Mouse (Mus musculus) forebrain, embryonic 11.5 days (tissue): ENCODE results near the gene Jam2. TPM values are rescaled to one million over a fixed set of nuclear protein-coding genes. Genes with fewer than 3 reads are reported as not detected.

Source experiments
- ATAC-seq: fragments of 200-750 bp; cut with Nextera tagmentation; replicated peaks from 2 replicates; pipeline ENCODE4 v1.8.0; 2017; ENCODE audit warnings: moderate TSS enrichment; ENCODE audit not compliant: low FRiP score
- DNase-seq: peaks from one replicate; pipeline ENCODE4 v3.0.0-alpha.2; 2017; ENCODE audit warnings: low spot score
- H3K27ac ChIP-seq: fragments of 300-500 bp; sonication (generic); 2 replicates; pipeline ENCODE4 v1.5.1; 2014; ENCODE audit warnings: low read depth, low read length
- H3K27me3 ChIP-seq: fragments of 300-500 bp; sonication (generic); 2 replicates; pipeline ENCODE4 v1.6.1; 2014; ENCODE audit warnings: mild to moderate bottlenecking, low read length, mixed read lengths; ENCODE audit not compliant: control insufficient read depth, insufficient read depth
- H3K36me3 ChIP-seq: fragments of 300-500 bp; sonication (generic); 2 replicates; pipeline ENCODE4 v1.6.1; 2014; ENCODE audit warnings: mild to moderate bottlenecking, low read length, moderate library complexity, mixed read lengths; ENCODE audit not compliant: control insufficient read depth, insufficient read depth
- H3K4me1 ChIP-seq: fragments of 300-500 bp; sonication (generic); replicated peaks from 2 replicates; pipeline ENCODE4 v1.6.1; 2014; ENCODE audit warnings: low read length, mixed read lengths; ENCODE audit not compliant: control insufficient read depth, insufficient read depth
- H3K4me2 ChIP-seq: fragments of 300-500 bp; sonication (generic); 2 replicates; pipeline ENCODE4 v1.6.1; 2014; ENCODE audit warnings: low read depth, mild to moderate bottlenecking, low read length, moderate library complexity, mixed read lengths; ENCODE audit not compliant: severe bottlenecking
- H3K4me3 ChIP-seq: fragments of 300-500 bp; sonication (generic); 2 replicates; pipeline ENCODE4 v1.5.1; 2014; ENCODE audit warnings: low read depth, low read length
- H3K9ac ChIP-seq: fragments of 300-500 bp; sonication (generic); 2 replicates; pipeline ENCODE4 v1.6.1; 2014; ENCODE audit warnings: low read length
- H3K9me3 ChIP-seq: fragments of 300-500 bp; sonication (generic); 2 replicates; pipeline ENCODE4 v1.6.1; 2016; ENCODE audit warnings: low read length, mixed read lengths; ENCODE audit not compliant: control insufficient read depth
- WGBS: fragments of 180-500 bp; shearing (Covaris S2); extraction: QIAGEN DNeasy Blood & Tissue Kit; methylation state at CpG from one replicate; pipeline ENCODE4 v1.1.7; 2014; 5-methylcytosine and 5-hydroxymethylcytosine counted together
- polyA plus RNA-seq: library from polyadenylated mRNA; unstranded; fragments of >200 nt; fragmentation: Nextera tagmentation; extraction: Ambion mirVana; gene quantifications from 2 replicates; pipeline ENCODE4 v1.2.1, GENCODE M21; 2014

Jam2 gene
- polyA plus RNA-seq, 1 experiment from 2014 or later = 54.0 TPM

DNA sequence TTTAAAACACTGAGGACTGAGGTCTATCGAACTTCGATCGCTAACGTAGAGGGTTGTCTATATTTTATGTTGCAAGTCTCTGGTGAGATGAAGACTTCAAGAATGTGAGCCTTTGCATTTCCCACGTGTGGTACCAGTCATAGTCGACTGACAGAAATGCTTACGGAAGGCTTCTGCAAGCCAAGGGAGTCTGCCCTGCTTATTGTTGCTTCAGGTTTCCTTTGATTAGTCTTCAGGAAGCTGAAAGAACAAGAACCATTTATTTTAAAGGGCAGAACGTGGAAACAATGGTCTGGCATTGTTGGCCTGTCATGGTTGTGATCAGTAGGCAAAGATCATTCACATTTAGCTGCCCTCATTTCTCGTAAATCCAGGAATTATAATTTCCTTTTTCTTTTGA is 22.8 kb downstream of the Jam2 start:
- Histone ChIP-seq H3K4me3 (no peak overlapping the region), H3K36me3 (no peaks in the 10 kb centered on the region; the same call in 1 of the 2 replicates), H3K4me1 (no peaks in the 10 kb centered on the region), H3K4me2 (no peak overlapping the region), H3K27me3 (no peaks in the 10 kb centered on the region), H3K27ac (no peak overlapping the region), H3K9ac (no peak overlapping the region), H3K9me3 (no peaks in the 10 kb centered on the region)
- ATAC-seq (no peak), DNase-seq (no peak)
- WGBS = 79% methylated on average over 9 of the region's 9 CpGs

GRCm38 (mm10) chr16:84800038-84800437 is 26.1 kb downstream of the Jam2 start:
- no peaks in the 10 kb centered on the region for H3K27me3 ChIP-seq
- ATAC-seq (no peak), DNase-seq (no peak)
- H3K4me2 ChIP-seq = no peak overlapping the region
- H3K27ac ChIP-seq = no peak overlapping the region
- no peak overlapping the region for H3K4me3 ChIP-seq
- WGBS = 100% methylated on average over 1 of the region's 2 CpGs
- H3K9ac ChIP-seq = no peak overlapping the region
- no peaks in the 10 kb centered on the region; the same call in 1 of the 2 replicates for H3K36me3 ChIP-seq
- no peaks in the 10 kb centered on the region for H3K9me3 ChIP-seq
- no peaks in the 10 kb centered on the region for H3K4me1 ChIP-seq

GRCm38 (mm10) chr16:84802217-84802616 is 28.3 kb downstream of the Jam2 start:
- H3K4me2 ChIP-seq = no peak overlapping the region
- H3K4me1 ChIP-seq = no peaks in the 10 kb centered on the region
- no peaks in the 10 kb centered on the region for H3K9me3 ChIP-seq
- no peak overlapping the region for H3K9ac ChIP-seq
- WGBS = 85% methylated on average over 6 of the region's 6 CpGs
- no peaks in the 10 kb centered on the region for H3K27me3 ChIP-seq
- DNase-seq (no peak), ATAC-seq (no peak)
- no peak overlapping the region for H3K27ac ChIP-seq
- no peak overlapping the region for H3K4me3 ChIP-seq
- H3K36me3 ChIP-seq = peaks cover 2% of the 10 kb centered on the region; the same call in 1 of the 2 replicates

DNA sequence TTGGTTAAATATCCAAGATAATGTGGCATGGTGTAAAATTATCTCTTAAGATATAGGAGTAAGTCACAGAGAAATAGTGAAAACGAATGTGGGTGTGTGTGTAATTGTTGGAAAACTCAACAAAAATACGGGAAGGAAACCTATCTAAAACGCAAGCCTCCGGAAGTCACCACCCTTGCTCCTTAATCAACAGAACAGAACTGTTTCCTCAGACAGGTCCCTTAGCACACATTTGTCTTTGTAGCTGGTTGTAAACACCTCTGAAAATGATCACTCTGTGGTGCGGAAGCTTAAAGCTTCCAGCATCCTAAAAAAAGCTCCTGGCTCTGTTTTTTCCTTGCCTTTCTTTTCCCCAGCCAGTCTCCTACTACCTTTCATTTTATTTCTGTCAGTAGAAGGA is 30.9 kb downstream of the Jam2 start:
- Histone ChIP-seq H3K36me3 (peaks cover 2% of the 10 kb centered on the region; the same call in 1 of the 2 replicates), H3K27me3 (no peaks in the 10 kb centered on the region), H3K9me3 (no peaks in the 10 kb centered on the region), H3K4me1 (no peaks in the 10 kb centered on the region), H3K4me3 (no peak overlapping the region), H3K4me2 (no peak overlapping the region), H3K9ac (no peak overlapping the region), H3K27ac (no peak overlapping the region)
- no peak for DNase-seq
- WGBS = 98% methylated on average over 5 of the region's 5 CpGs
- no peak for ATAC-seq

GRCm38 (mm10) chr16:84806175-84806574 is 32.3 kb downstream of the Jam2 start:
- Histone ChIP-seq H3K4me3 (no peak overlapping the region), H3K9ac (no peak overlapping the region), H3K27me3 (no peaks in the 10 kb centered on the region), H3K4me2 (no peak overlapping the region), H3K4me1 (no peaks in the 10 kb centered on the region), H3K27ac (no peak overlapping the region), H3K36me3 (peaks cover 2% of the 10 kb centered on the region; the same call in 1 of the 2 replicates), H3K9me3 (no peaks in the 10 kb centered on the region)
- ATAC-seq (no peak), DNase-seq (no peak)
- WGBS = 91% methylated on average over 3 of the region's 3 CpGs

DNA sequence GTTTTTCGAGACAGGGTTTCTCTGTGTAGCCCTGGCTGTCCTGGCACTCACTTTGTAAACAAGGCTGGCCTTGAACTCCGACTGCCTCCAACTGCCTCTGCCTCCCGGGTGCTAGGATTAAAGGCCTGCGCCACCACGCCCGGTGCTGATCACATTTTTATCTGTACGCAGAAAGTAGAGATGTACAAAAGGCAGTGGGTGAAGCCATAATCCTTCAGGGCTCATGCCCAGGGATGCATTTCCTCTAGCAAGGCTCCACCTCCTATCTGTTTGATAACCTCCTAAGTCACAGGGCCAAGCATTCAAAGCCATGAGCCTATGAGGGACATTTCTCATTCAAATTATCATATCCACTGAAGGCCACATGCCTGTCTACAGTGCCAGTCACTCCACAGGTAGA is 34.0 kb downstream of the Jam2 start:
- ATAC-seq (no peak), DNase-seq (no peak)
- H3K9me3 ChIP-seq = no peaks in the 10 kb centered on the region
- no peak overlapping the region for H3K4me2 ChIP-seq
- peaks cover 2% of the 10 kb centered on the region; the same call in 1 of the 2 replicates for H3K36me3 ChIP-seq
- H3K9ac ChIP-seq = no peak overlapping the region
- H3K27ac ChIP-seq = no peak overlapping the region
- no peaks in the 10 kb centered on the region for H3K27me3 ChIP-seq
- 97% methylated on average over 7 of the region's 7 CpGs for WGBS
- no peaks in the 10 kb centered on the region for H3K4me1 ChIP-seq
- H3K4me3 ChIP-seq = no peak overlapping the region

GRCm38 (mm10) chr16:84810254-84810653 is 36.3 kb downstream of the Jam2 start:
- H3K27ac ChIP-seq = no peak overlapping the region
- no peak overlapping the region for H3K4me3 ChIP-seq
- 95% methylated on average over 1 of the region's 1 CpGs for WGBS
- no peak overlapping the region for H3K4me2 ChIP-seq
- no peak for DNase-seq
- ATAC-seq = no peak
- H3K27me3 ChIP-seq = no peaks in the 10 kb centered on the region
- H3K36me3 ChIP-seq = peaks cover 2% of the 10 kb centered on the region; the same call in 1 of the 2 replicates
- H3K9ac ChIP-seq = no peak overlapping the region
- H3K4me1 ChIP-seq = no peaks in the 10 kb centered on the region
- H3K9me3 ChIP-seq = no peaks in the 10 kb centered on the region

DNA sequence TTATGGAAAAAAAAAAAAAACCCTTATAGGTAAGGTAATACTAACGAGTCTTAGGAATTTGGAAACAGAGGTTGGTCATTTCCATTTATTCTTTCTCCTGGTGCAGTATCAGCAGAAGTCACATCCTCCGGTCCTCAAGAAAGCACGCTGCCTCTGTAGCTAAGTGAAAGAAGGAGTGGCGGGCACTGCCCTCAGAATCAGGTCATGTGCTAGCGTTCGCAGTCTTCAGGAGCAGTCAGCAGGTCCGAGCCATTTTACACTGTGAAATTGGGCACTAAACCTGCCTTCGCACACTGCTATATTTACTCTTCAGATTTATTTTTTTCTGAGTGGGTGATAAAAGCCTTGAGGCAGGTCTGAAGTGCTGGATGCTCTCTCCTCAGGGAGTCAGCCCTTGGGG is 39.9 kb downstream of the Jam2 start:
- ATAC-seq (no peak), DNase-seq (no peak)
- no peak overlapping the region for H3K4me3 ChIP-seq
- no peaks in the 10 kb centered on the region; the same call in 1 of the 2 replicates for H3K36me3 ChIP-seq
- 88% methylated on average over 8 of the region's 8 CpGs for WGBS
- no peak overlapping the region for H3K27ac ChIP-seq
- no peak overlapping the region for H3K9ac ChIP-seq
- H3K4me2 ChIP-seq = no peak overlapping the region
- no peaks in the 10 kb centered on the region for H3K27me3 ChIP-seq
- no peaks in the 10 kb centered on the region for H3K4me1 ChIP-seq
- H3K9me3 ChIP-seq = no peaks in the 10 kb centered on the region

- H3K27ac ChIP-seq = no peak overlapping the region
- no peak for ATAC-seq
- H3K27me3 ChIP-seq = no peaks in the 10 kb centered on the region
- H3K4me1 ChIP-seq = no peaks in the 10 kb centered on the region
- 90% methylated on average over 8 of the region's 8 CpGs for WGBS
- no peak overlapping the region for H3K4me3 ChIP-seq
- no peak overlapping the region for H3K9ac ChIP-seq
- H3K36me3 ChIP-seq = no peaks in the 10 kb centered on the region; the same call in 1 of the 2 replicates
- no peaks in the 10 kb centered on the region for H3K9me3 ChIP-seq
- H3K4me2 ChIP-seq = no peak overlapping the region
- no peak for DNase-seq
Measured at GRCm38 (mm10) chr16:84814511-84814910, 40.6 kb downstream of the Jam2 start.
